Mouse (Mus musculus): ENCODE results near the gene Usp16. TPM values are rescaled to one million over a fixed set of nuclear protein-coding genes. Genes with fewer than 3 reads are reported as not detected.

Usp16 gene
- total RNA-seq, 2 experiments from 2014 or later, result 23.4 to 32.3 TPM

Other genes with a start within 250 kb of the Usp16 start
- 10 to 100 TPM in 1 of 2 experiments, 1 to 10 TPM in 1; 9.5 to 10.3 TPM for gene N6amt1, start 100.5 kb upstream of the Usp16 start, total RNA-seq (2021)
- 10 to 100 TPM; 19.5 to 21.3 TPM for gene Ltn1, start 22.1 kb upstream of the Usp16 start, total RNA-seq (2021)
- 1 to 10 TPM; 3.6 to 4.5 TPM for gene Rwdd2b, start 14.1 kb upstream of the Usp16 start, total RNA-seq (2021)
- 100 to 1,000 TPM; 125 to 140 TPM for gene Cct8, start 41.2 kb downstream of the Usp16 start, total RNA-seq (2021)
- gene Map3k7cl, start 98.6 kb downstream of the Usp16 start, total RNA-seq (2021), result 10 to 100 TPM; 26.9 to 27.6 TPM
- 10 to 100 TPM; 12.5 to 14.6 TPM for gene Bach1, start 244.2 kb downstream of the Usp16 start, total RNA-seq (2021)